Mouse (Mus musculus): ENCODE data around the gene Osbpl6.
"Not testable (repeated sequence)": the region's sequence is repeated elsewhere in the genome, so short reads cannot be mapped to it uniquely, and the experiment has no call there.

Osbpl6 gene

DNA sequence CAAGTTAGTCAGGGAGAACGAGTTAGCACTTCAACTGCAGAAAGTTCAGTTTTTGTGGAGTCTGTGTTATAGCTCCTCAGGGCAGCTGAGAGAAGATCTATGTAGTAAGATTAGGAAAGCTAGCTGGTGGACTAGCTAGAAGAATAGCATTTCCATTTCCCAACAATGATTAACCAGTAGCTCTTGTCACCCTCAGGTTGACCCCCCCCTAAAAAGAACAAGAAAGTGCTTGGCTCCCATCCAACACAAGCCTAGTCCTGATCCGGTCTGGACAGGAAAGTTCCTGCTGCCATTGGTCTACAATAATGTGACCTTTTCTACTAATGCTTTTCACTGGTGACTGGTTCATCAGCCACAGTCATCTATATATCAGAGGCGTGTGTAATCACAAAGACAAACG, 157.6 kb downstream of the Osbpl6 start:
- DNase-seq (ENCODE audit: low spot score in 2 of 2) = no peak

DNA sequence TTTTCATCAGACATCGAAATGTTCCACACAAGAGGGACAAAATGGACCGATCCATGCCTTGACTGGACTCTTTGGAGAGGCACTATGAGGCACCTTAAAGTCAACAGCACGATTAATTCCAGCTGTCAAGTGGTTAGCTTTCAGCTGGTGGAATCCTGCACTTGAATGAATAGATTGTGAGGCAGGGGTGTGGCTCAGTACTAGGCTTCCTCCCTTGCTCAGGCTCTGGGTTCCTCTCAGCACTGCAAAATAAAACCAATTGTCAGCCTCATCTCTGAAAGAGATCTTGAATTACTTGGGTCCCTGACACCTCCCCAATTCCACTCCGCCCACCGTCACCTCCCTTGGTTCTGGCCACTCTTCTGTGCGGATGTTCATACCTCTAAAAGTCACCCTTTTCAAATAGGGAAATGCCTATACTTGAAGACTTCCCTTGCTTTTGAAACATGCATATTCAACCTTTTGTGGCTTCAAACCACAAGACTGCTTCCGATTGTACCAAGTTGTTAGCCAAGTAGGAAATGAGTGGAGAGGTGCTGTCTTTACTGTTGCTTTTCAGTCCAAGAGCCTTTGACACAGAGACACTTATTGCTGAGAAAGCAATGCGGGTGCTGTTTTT, 160.7 kb downstream of the Osbpl6 start:
- DNase-seq (ENCODE audit: low spot score in 2 of 2) = no peak

GRCm38 (mm10) chr2:76571543-76571942, 165.2 kb downstream of the Osbpl6 start:
- DNase-seq (ENCODE audit: low spot score in 2 of 2) = no peak

DNA sequence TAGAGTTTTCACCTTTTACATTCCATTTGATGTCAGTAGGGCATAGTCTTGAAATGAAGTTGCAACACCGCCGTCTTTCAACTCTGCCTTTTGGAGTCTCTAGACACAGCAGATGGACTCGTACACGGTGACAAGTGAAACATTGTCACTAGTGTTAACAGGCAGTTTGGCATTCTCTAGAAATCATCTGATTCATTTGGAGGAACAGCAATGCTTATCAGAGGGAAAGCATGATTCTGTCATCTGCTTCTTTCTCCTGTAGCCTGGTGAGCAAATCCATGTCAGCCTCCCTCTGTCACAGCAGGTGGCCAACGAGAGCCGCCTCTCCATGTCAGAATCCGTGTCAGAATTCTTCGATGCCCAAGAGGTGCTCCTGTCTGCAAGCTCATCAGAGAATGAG, 172.6 kb downstream of the Osbpl6 start:
- no peak for DNase-seq (ENCODE audit: low spot score in 2 of 2)

DNA sequence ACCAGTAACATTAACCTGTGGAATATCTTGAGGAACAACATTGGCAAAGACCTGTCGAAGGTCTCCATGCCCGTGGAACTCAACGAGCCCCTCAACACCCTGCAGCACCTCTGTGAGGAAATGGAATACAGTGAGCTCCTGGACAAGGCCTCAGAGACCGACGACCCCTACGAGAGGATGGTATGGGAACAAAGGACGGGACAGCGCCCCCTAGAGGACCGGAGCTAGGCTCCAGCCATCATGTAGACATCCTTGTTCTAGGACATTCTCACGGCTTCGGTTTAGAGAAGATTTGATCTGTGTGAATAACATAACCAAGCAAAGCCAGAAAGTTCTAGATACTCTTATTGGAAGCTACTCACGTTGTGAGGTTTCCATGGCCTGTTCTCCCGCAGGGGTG, 178.8 kb downstream of the Osbpl6 start:
- no peak for DNase-seq (ENCODE audit: low spot score in 2 of 2)

DNA sequence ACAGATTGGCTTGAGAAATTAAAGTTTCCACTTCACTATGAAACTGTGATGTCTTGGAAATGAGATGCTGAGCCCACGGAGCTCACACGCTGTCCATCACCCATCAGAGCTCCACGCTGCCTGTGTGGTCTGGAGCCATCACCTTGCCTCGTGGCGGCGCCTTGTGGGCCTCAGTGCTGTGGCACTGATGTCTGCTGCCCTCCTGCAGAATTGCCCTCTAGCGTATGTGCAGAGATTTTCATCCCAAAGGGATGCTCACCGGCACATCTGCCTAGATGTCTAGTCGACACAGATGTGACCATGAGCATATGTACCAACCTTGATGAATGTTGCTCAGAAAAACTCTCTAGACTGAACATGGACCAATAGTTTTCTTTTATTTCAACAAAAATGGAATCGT, 180.6 kb downstream of the Osbpl6 start:
- DNase-seq (ENCODE audit: low spot score in 2 of 2) = no peak

DNA sequence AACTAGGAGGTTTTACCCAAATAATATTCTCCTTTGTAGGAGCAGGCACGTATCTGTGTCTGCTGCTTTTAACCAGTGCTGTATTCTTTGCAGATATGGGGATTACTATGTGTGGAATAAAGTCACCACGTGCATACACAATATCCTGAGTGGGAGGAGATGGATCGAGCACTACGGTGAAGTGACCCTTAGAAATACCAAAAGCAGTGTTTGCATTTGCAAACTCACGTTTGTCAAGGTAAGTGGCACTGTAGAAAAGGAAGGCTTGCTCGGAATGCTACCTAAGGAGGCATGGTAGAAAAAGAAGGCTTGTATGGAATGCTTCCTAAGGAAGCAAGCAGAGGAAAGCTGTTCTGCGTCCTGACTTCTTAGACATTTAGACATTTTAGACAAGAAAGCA, 183.9 kb downstream of the Osbpl6 start:
- DNase-seq (ENCODE audit: low spot score in 2 of 2) = no peak

DNA sequence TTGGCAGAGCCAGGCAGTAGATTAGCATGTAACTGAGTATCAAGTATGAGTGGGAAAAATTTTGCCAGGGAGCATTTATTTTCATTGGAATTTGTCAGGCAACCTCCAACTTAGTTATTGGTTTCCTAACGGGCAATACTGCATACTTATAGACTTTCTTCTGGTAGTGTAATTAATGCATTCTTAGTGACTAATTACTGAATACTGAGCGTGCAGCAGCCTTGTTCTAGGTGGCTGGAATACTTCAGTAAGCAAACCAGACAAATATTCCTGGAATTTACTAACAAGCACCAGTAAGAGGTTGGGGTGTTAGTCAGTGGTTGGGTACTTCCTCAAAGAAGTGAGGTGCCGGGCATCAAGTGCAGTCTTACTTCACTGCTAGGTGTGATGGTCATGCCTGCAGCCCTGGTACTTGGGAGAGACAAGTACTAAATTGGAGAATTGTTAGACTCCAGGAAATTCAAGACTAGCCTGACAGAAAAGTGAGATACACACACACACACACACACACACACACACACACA, 186.2 kb downstream of the Osbpl6 start:
- DNase-seq (ENCODE audit: low spot score in 2 of 2) = no peak

DNA sequence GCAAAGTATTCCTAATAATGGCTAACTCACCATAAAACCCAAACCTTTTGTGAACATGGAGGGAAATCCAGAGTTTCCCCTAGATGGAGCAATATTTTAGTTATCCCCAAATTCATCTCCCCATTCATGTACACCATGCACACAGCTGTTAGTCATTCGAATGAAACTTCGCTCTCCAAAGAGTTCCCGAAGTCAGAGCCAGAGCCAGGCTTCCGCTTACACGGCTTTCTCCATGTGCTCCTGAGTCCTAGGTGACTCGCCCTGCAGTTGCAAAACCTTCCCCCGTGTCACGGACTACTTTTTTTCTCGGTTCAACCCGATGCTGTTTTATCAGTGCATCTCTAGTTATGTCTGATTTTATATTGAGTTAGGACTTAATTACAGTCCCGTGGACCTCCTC, 191.2 kb downstream of the Osbpl6 start:
- DNase-seq (ENCODE audit: low spot score in 2 of 2) = no peak

- no peak for DNase-seq (ENCODE audit: low spot score in 2 of 2)
Measured at GRCm38 (mm10) chr2:76599214-76599613, 192.9 kb downstream of the Osbpl6 start.

DNA sequence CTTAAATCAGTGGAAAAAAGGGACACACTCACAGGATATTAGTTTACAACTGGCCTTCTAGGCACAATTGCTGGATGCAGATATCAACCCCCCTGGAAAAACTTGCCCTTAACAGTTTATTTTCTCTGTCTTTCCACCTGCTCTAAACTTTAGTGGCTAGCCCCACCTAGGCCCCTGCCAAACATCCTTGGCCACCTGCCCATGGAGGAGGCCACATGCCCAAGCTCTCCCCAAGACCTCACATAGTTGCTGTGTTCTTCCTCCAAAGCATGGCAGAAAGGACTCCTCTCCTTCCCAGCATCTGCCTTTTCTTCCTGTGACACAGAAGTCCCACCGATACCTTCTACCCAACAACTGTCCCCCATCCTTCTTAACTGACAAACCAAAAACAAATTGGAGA, 195.9 kb downstream of the Osbpl6 start:
- DNase-seq (ENCODE audit: low spot score in 2 of 2) = no peak

- DNase-seq (ENCODE audit: low spot score in 2 of 2) = no peak
Measured at GRCm38 (mm10) chr2:76606704-76607103, 200.4 kb downstream of the Osbpl6 start.

DNA sequence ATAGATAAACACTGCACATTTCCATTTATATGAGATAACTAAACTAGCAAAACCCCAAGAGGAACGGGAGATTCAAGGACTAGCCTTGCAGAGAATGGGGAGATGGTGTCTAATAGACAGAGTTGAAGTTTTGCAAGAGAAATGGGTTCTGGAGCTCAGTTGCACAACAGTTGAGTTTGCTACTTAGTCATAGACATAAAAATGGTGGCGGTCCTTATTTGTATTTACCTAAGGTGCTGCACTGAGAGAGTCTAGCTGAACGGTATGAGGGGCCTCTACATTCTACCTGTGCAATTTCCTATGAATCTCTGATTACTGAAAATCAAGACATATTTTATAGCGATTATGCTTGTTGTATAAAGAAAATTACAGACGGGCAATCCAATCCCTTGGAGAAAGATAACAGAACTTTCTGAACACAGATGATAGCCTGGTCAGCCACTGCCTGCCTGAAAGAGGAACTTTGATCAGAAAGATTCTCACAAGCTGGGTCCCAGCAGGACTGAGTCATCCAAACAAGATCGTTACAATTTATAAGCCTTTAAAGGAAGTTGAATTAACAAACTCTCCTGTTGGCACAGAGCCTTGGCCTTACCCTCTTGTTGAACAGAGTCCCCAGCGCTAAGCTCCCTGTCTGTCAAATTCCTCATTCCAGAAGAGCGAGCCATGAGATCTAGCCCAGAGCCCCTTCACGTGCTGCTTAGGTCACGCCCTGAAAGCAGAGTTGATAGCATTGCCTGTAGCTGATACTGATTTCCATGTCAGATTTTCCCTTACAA, 204.2 kb downstream of the Osbpl6 start:
- DNase-seq (ENCODE audit: low spot score in 2 of 2) = no peak

- no peak for DNase-seq (ENCODE audit: low spot score in 2 of 2)
Measured at GRCm38 (mm10) chr2:76611996-76612395, 205.7 kb downstream of the Osbpl6 start.

- DNase-seq (ENCODE audit: low spot score in 2 of 2) = no peak
Measured at GRCm38 (mm10) chr2:76618078-76618477, 211.8 kb downstream of the Osbpl6 start.

GRCm38 (mm10) chr2:76620188-76620587, 213.9 kb downstream of the Osbpl6 start:
- no peak for DNase-seq (ENCODE audit: low spot score in 2 of 2)

DNA sequence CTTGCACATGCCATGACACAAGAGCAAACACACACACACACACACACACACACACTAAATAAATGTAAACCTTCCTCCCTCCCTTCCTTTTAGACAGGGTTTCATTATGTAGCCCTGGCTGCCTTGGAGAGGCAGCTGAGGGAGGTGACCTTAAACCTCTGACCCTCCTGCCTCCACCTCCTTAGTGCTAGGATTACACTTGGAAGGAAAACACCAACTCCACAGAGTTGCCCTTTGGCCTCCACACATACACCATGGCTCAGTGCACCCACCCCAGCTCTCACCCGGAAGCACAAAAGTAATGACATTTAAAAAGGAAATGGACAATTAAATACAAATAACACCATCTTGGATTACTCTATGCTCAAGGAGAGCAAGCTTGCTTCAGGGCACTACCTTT, 215.4 kb downstream of the Osbpl6 start:
- DNase-seq (ENCODE audit: low spot score in 2 of 2) = no peak

DNA sequence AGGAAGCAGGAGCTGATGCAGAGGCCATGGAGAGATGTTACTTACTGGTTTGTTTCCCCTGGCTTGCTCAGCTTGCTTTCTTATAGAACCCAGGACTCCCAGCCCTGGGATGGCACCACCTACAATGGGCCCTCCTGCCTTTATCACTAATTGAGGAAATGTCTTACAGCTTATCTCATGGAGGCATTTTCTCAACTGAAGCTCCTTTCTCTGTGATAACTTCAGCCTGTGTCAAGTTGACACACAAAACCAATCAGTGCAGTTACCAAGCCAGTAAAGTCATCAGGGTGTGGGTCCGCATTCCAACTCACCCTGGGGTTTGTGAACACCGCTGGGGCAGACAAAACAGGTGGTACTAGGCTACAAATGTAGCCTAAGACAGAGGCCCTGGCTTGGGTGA, 216.0 kb downstream of the Osbpl6 start:
- not testable (repeated sequence) for DNase-seq (ENCODE audit: low spot score in 2 of 2)

GRCm38 (mm10) chr2:76630293-76630692, 224.0 kb downstream of the Osbpl6 start:
- no peak for DNase-seq (ENCODE audit: low spot score in 2 of 2)

- no peak for DNase-seq (ENCODE audit: low spot score in 2 of 2)
Measured at GRCm38 (mm10) chr2:76631600-76631999, 225.3 kb downstream of the Osbpl6 start.

DNA sequence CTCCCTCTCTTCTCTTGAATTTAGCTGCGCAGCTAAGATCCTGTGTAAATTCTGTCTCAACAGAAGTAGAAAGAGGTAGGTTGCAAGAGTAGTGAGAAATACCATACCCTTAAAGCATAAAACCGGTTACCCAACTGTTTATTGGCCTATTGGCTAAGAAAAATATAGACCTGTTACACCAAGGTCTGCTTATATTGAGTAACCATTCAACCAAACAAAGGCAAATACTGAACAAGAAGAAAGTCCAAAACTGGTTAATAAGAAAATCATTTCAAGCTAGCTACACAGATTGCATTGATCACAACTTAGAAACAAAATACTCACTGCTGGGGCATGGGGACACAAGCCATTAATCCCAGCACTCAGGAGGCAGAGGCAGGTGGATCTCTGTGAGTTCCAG, 233.3 kb downstream of the Osbpl6 start:
- no peak for DNase-seq (ENCODE audit: low spot score in 2 of 2)

DNA sequence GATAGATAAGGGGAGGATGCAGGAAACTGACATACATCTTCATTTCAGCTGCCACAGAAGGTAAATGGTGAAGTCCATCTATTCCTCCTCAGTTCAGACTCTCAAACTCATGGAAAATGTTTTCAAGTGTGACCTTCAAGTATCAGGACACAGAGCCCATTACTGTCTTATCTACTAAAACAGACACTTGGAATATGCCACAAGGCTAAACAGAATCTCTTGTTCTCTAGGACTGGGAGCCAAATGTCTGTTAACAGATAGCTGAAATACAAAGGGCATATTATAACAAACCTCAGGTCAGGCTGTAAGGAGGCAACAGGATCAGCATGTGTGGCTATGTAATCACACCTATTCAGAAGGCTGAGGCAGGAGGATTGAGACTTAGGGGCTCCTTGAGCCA, 237.5 kb downstream of the Osbpl6 start:
- DNase-seq (ENCODE audit: low spot score in 2 of 2) = no peak

DNA sequence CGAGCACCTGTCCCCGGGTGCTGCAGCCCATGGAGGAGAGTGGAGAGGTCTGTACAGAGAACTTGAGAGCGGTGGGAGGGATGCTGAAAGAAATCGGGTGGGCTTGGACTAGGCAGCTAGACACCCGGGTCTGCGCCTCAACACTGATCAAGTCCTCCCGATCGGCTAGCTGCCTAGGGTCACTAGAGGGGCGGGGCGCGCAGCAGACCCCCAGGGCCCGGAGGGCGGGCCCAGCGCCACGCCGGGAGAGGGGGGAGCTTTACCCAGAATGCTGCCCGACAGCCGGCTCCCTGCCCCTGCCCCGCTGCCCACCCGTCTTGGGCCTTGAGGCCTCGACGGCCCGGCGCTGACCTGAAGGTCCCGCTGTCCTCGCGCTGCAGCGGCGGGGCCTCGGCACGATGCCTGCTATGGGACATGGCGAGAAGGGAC, 241.1 kb downstream of the Osbpl6 start:
- DNase-seq (ENCODE audit: low spot score in 2 of 2) = no peak

Measured in natural killer cell, adult 2 months (primary cell).